Mouse (Mus musculus): ENCODE measurements at regions not wholly inside any gene's neighbourhood (a gene's known extent, or its start where the extent isn't known, plus 50 kb on each side); places are given as distances from the start of the nearest gene placed in this dataset.

- in situ Hi-C loops (cut with MboI, MseI), result no loop called here
Measured at GRCm38 (mm10) chr15:67305681-67306080, 805.0 kb upstream of the Lrrc6 start.

GRCm38 (mm10) chr15:67303804-67304203, 803.1 kb upstream of the Lrrc6 start:
- in situ Hi-C loops (cut with MboI, MseI), result no loop called here

- in situ Hi-C loops (cut with MboI, MseI), result no loop called here
Measured at GRCm38 (mm10) chr15:67301871-67302363, 801.2 kb upstream of the Lrrc6 start.

- in situ Hi-C loops (cut with MboI, MseI), result no loop called here
Measured at GRCm38 (mm10) chr15:67301024-67301423, 800.3 kb upstream of the Lrrc6 start.

GRCm38 (mm10) chr15:67294797-67295196, 794.1 kb upstream of the Lrrc6 start:
- in situ Hi-C loops (cut with MboI, MseI), result no loop called here

GRCm38 (mm10) chr15:67289749-67290148, 789.0 kb upstream of the Lrrc6 start:
- in situ Hi-C loops (cut with MboI, MseI), result no loop called here

GRCm38 (mm10) chr15:67284941-67285340, 784.2 kb upstream of the Lrrc6 start:
- in situ Hi-C loops (cut with MboI, MseI), result no loop called here

- in situ Hi-C loops (cut with MboI, MseI), result no loop called here
Measured at GRCm38 (mm10) chr15:67283275-67283972, 782.7 kb upstream of the Lrrc6 start.

GRCm38 (mm10) chr15:67278869-67279268, 778.2 kb upstream of the Lrrc6 start:
- in situ Hi-C loops (cut with MboI, MseI), result no loop called here

- in situ Hi-C loops (cut with MboI, MseI), result no loop called here
Measured at GRCm38 (mm10) chr15:67275058-67275457, 774.3 kb upstream of the Lrrc6 start.

GRCm38 (mm10) chr15:67272397-67272796, 771.7 kb upstream of the Lrrc6 start:
- in situ Hi-C loops (cut with MboI, MseI), result no loop called here

GRCm38 (mm10) chr15:67263723-67264122, 763.0 kb upstream of the Lrrc6 start:
- in situ Hi-C loops (cut with MboI, MseI), result no loop called here

- in situ Hi-C loops (cut with MboI, MseI), result no loop called here
Measured at GRCm38 (mm10) chr15:67263313-67263712, 762.6 kb upstream of the Lrrc6 start.

- in situ Hi-C loops (cut with MboI, MseI), result no loop called here
Measured at GRCm38 (mm10) chr15:67262269-67262668, 761.6 kb upstream of the Lrrc6 start.

- in situ Hi-C loops (cut with MboI, MseI), result no loop called here
Measured at GRCm38 (mm10) chr15:67260666-67261065, 760.0 kb upstream of the Lrrc6 start.

GRCm38 (mm10) chr15:67249147-67249546, 748.4 kb upstream of the Lrrc6 start:
- in situ Hi-C loops (cut with MboI, MseI), result loop anchor here (5.0 kb wide), 1 partner anchor 93 kb away; no protein-coding TSS in a partner anchor

GRCm38 (mm10) chr15:67248471-67248870, 747.8 kb upstream of the Lrrc6 start:
- in situ Hi-C loops (cut with MboI, MseI), result loop anchor here (5.0 kb wide), 1 partner anchor 94 kb away; no protein-coding TSS in a partner anchor

- in situ Hi-C loops (cut with MboI, MseI), result loop anchor here (5.0 kb wide), 1 partner anchor 97 kb away; no protein-coding TSS in a partner anchor
Measured at GRCm38 (mm10) chr15:67245658-67246268, 745.1 kb upstream of the Lrrc6 start.

- in situ Hi-C loops (cut with MboI, MseI), result loop anchor here (5.0 kb wide), 1 partner anchor 97 kb away; no protein-coding TSS in a partner anchor
Measured at GRCm38 (mm10) chr15:67244908-67245657, 744.4 kb upstream of the Lrrc6 start.

GRCm38 (mm10) chr15:67235107-67235785, 734.5 kb upstream of the Lrrc6 start:
- in situ Hi-C loops (cut with MboI, MseI), result no loop called here

GRCm38 (mm10) chr15:67229359-67229758, 728.6 kb upstream of the Lrrc6 start:
- in situ Hi-C loops (cut with MboI, MseI), result no loop called here

GRCm38 (mm10) chr15:67228633-67229032, 727.9 kb upstream of the Lrrc6 start:
- in situ Hi-C loops (cut with MboI, MseI), result no loop called here

All from T-helper 2 cell (primary cell).